Mouse (Mus musculus) megakaryocyte, embryonic 14.5 days (primary cell): Measurements from ENCODE around the gene Agpat3.

Experiments used
- FLI1 ChIP-seq: IDR thresholded peaks from 2 replicates; pipeline ENCODE4 v1.6.1; 2012; ENCODE audit warnings: low read length, inconsistent platforms, mixed read lengths
- GATA1 ChIP-seq: IDR thresholded peaks from 3 replicates; pipeline ENCODE4 v1.6.1; 2012; ENCODE audit warnings: mixed read lengths, low read length, inconsistent platforms, borderline replicate concordance

DNA sequence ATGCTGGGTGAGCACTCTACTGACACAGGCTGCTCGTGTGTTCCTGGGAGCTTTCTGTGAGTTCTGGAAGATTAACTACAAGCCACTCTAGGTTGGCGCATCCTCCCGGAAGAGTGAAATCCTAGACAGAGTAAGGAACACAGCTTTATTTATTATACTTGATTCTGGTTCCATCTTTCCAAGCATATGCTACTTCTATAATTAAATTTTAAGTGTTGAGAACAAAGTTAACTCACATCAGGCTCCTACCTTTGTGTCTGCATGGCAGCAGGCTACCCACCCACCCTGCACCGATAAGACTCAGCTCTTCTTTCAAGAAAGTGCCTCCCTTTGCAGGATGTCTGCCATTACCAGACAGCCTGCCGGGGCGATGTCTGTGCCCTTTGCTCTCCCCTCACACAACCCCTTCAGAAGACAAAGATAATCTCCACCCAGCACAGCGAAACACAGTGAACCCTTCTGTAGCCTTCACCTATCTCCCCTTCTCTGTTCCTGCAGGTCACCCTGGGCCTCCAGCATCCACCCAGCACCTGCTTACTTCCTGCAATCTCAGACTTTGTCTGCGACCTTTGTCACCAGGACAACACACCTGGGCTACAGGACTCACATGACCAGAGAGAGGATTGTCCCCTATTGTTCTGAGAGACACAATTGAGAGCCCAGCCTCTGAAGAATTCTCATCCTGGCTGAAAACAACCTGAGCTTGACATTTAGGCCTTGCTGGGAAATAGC, 26.2 kb downstream of the Agpat3 start:
- no peak for TF ChIP-seq GATA1
- no peak for TF ChIP-seq FLI1
